Mouse (Mus musculus) left cerebral cortex, adult 11 months (tissue): ENCODE measurements around the gene F2r.

ENCODE experiments used
- DNase-seq: peaks from one replicate; pipeline ENCODE4 v3.0.0; 2022; ENCODE audit warnings: low spot score

F2r gene

DNA sequence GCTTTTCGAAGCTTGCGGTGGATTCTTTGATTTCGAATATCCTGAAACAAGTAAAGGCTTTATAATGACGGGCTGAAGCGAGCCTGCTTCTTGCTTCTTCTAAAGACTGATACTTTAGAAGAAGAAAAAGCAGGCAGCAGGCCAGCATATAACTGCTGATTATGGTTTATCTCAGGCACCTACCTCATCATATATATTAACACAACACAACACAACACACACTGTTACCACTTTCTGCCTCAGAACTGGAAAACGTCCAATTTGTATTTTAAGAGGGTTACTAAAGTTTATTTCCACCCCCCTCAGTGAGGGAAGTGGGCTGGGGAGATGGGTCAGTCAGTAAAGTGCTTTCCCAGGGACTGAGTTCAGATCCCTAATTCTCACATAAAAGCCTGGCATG, 13.9 kb upstream of the F2r start:
- no peak for DNase-seq

DNA sequence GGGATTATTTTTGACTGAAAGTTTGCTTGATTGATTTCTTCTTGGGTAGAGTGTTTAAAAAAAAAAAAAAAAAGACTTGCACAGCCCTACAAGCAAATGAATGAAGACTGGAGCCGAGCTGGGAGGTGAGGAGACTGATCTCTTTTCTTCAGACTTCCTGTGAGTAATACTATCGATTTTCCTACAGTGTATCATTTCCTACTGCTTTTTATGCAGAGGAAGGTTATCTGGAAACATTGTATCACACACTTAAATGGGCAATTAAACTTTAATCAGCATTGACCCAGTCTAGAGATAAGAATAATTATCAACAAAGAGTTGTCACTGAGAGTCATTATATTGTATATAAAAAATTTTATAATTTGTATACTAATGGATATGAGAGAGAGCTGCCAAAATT, 12.5 kb upstream of the F2r start:
- no peak for DNase-seq

DNA sequence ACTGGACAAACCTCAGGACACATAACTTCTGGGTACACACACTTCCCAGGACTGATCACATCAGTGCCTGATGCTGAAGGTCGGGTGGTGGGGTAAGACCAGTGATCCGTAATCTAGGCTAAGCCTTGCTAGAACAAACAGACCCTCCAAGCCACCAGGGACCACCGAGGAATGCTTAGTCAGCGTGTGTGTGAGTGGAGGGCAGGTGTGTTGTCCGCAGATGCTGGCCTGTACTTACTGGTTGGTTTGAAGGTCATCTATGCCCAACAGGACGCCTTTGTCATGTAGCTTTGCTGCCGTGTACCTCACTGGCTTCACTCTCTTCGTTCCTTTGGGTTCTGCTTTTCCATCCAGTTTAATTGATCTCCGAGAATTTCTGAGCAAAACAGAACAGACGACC, 11.5 kb upstream of the F2r start:
- no peak for DNase-seq

DNA sequence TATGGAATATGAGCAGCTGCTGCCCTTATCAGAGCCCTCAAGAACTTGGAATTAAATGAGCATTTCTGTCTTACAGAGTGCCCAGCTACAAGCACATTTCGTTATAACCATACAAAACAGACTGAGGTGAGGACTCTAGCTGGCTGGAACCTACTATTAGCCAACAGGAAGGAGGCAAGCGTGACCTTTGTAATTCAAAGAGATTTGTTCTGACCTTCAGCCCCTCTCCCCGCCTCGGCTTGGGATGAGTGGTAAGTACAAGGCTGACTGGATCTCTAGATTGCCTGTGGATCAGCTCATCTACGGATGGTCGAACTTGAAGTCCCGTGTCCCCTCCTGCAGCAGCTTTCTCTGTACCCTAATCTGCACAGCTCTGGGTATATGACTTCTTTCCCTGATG, 8.4 kb upstream of the F2r start:
- no peak for DNase-seq

DNA sequence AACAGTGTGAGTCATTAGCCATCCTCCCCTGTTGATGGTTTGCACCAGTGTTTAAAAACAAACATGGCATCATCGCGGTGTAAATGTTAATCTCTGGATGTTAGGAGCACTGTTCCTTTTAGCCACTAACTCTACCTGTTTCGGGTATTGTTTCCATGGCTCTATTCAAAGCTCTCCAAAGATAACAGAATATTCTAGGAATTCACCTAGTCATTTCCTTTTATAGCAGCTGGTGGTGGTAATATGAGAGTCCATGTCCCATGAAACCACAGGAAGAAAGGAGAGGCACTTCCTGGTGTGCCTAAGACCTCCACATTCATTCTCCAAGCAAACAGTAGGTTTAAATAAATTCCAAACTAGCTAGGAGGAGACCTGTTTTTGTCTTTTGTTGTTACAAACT, 4.8 kb upstream of the F2r start:
- no peak for DNase-seq

DNA sequence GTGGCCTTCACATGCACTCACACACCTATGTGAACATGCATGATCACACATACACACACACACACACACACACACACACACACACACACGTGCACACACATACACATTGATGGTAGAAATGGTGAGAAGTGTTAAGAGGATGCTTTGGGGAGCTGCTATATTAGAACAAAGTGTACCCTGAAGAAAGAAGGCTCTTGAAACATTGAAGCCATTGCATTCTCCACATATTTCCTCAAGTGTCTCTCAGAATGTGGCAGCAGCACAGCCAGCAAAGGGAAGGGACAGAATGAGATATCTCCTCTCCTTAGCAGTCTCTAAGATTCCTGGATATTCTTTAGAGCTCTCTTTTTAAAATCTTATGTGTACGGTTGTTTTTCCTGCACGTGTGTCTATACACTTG, 3.3 kb upstream of the F2r start:
- no peak for DNase-seq

DNA sequence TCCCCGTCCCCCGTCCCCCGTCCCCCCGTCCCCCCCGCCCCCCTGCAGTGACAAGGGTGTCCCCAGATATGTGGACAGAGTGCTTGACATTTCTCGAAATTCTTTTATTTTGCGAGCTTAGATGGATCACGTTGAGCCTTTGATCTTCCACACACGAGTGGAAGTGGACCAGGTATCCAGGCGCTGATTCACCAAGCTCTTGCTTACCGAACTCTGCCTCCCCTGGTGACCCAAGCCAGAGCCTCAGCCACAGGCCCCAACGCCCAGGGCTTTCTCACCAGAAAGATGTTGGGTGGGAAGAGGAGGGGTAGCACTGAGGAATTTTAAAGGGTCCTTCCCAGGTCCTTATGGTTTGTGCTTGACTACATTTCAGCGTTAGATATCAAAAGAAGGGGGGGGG, 572 bp upstream of the F2r start:
- no peak for DNase-seq

DNA sequence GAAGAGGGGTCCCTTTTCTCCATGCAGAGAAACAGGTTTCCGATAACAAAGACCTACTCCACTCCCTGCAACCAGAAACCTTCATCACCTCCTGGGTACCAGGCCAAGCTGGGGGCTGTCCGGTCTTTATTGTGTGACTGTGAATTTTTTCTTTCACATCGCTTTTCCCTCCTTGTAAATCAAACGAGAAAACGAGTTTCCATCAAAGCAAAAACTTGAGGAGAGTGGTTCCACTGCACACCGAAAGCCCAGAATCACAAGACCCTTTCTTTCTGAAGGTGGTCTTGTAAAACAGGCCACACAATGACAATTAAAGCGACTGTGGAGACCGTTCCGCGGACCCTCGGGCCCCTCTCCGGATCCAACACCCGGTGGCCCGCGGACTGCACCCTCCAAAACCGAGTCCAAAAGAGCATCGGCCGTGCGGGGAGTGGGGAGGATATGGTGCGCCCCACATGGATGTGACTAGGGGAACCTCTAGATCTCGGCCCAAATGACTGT, 566 bp downstream of the F2r start:
- no peak for DNase-seq

DNA sequence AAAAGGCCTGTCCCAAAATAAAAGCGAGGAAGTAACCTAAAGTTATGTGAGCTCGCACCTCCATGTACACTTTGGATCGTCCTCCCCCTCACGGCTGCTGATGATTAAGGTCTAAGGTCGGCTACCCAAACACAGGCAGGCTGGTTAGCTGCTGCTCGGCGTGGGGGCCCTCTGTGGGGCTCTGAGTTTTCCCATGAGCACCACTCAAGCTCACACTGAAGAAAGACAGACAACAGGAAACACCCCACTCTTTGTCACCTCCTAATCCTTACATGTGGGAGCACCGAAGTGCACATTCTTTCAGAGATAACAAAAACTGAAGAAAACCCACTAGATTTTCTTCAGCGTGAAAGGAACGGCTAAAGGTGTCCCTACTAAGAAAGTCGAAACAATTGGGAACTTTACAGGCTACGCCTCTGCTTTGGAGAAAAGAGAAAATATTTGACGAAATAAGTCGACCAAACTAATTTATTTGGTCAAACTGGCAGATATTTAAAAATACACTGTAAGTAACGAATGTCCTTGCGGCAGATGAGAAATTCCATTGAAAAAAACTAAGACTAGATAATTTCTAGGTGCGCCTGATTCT, 1.1 kb downstream of the F2r start:
- no peak for DNase-seq

DNA sequence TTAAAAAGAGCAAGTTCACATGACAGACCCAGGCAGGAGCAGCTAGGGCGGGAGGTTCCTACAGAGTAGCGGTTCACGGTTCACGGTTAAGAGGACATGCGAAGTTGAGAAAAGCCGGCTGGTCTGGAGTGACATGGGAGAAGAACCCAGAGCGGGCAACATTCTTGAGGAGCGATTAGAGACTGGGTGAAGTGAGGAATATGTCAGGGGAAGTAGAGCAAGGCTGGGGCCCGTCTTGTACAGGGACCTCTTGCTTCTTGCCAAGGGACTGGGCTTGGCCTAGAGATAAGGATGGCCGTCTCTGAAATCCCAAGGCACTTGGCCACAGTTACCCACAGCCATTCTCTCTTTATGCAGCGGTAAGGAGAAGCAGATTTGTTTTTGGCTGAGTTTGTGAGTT, 1.8 kb downstream of the F2r start:
- DNase-seq: no peak

DNA sequence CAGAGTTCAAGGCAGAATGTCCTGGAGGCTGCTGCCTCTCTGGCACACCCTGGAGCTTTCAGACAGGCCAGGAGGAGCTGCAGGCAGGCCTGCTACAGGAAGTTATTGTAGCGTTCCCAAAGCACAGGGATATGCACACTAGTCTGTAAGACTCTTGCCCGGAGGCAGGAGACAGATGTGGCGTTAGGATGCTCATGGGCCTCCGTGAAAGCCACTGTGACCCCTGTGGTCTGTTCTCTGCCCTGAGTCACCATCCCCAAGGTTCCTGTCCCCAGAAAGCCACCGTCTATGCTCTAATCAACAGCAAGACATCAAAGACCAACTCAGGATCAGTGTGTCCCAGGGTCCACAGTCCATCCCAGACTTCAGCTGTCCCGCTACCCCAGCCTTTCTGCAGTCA, 3.5 kb downstream of the F2r start:
- no peak for DNase-seq

DNA sequence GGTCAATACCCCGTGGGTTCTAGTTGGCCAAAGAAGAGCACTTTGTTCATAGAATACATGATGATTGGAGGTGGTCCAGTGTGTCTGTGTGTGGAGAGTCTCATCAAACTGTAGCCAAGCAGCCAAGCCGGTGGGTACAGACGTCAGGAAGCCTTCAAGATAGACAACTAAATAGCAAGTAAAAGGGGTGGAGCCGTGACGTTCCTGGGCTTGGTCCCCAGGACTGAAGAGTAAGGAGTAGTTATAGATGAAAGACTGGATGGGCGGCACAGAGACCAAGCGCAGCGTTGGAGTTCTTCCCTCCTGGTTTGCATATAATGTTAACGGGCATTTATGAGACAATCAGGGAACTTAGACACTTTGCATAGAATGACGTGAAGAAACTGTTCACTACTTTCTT, 6.0 kb downstream of the F2r start:
- DNase-seq: no peak

DNA sequence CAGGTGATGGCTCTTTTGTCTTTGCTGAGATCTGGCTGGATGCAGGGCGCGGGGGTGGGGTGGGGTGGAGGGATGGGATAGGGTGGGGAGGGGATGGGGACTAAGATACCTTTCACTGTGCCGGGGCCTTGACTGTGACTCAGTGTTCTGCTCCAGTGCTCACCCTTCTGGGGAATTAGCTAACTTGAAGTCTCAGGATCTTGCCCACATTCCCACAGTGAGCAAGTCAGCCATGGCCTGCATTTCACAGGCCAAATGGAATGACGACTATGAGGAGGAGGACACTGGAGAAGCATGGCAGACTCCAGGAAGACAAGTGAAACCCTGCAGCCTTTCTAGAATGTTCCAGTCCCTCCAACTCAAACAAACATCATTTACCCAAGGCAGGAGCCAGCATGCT, 6.5 kb downstream of the F2r start:
- DNase-seq: no peak

DNA sequence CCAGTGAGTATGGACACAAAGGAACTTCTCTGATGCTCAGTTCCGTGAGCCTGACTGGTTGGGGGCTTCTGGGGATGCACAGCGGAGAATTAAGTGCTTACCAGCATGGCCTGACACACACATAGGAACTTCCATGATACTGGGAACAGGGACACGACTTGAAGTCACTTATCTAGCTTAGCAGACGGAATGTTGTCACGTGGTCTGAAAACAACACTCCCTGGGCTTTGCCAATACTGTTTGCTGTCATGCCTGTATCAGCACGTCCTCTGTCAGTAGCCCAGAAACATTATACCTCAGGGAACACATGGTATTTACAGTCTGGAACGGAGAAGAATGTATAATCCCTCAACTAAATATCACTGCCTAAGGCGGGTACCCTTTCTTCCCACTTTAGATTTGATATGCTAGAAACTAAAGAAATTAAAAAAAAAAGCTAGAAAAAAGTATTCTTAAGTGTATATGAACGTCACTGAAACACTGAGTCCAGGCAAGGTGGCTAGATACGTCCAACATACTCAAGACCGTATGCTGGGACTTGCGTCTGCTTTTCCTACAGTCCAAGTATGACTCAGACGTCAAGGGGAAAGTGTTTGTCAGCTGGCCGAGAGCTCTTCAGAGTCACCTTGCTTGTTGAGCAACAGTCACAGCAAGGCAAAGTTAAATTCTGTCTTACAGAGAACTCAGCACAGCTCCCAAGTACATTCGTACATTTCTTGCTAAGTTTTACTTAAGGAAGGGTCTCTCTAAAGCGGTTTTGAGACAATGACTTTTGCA, 7.3 kb downstream of the F2r start:
- DNase-seq: no peak

DNA sequence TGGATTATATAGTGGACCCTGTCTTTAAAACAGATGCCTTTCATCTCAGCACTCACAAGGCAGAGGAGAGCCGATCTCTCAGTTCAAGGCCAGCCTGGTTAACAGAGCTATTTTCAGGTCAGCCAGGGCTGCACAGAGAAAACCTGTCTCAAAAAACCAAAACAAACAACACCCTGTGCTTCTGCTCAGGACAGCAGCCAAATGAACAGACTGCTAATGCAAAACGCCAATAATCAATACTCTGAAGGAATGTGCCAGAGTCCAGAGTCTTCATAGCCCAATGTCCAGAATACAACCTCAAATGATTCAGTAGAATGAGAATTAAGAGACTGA, 9.2 kb downstream of the F2r start:
- no peak for DNase-seq

DNA sequence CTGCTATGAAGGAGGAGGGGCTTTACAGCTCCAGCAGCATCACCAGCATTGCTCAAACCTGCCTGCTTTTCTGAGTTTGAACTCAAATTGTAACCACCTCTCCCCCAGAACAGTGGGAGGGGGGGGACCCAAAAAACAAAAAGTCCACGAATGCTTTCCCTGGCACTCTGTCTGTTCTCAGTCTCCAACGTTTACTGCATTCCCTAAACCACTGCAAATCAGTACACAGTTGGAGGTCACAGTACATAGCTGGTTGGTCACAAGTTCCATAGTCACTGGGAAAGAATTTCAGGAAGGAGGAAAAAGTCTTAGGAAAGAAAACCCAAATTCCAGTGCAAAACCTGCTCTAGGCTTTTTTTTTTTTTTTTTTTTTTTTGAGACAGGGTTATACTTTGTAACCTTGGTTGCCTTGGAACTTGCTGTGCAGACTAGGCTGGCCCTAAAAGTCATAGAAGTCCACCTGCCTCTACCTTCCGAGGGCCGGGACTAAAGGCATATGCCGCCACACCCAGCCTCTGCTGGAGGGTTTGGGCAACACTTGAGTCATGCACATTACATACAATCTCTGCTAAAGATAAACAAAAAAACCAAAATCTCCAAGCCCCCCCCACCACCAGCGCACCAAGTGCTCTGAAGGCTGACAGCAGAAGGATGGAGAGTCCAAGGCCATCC, 9.7 kb downstream of the F2r start:
- DNase-seq: no peak

DNA sequence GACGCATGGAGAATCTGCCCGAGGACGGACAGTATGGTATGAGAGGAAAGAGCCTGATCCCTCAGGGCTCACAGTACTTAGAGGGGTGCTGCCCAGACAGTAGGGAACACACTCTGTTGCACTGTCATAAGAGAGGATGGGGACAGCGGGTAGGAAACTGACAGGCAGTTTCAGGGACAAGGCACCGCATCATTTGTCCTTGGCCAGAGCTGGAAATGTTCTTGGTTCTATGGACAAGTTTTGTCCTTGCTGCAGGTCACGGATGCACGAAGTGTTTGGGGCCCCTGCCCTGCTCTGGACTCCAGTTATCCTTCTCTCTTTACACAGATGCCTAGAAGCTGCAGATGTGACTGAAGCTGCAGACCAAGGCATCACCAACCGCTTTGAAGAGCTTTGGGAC, 11.3 kb downstream of the F2r start:
- DNase-seq: no peak

DNA sequence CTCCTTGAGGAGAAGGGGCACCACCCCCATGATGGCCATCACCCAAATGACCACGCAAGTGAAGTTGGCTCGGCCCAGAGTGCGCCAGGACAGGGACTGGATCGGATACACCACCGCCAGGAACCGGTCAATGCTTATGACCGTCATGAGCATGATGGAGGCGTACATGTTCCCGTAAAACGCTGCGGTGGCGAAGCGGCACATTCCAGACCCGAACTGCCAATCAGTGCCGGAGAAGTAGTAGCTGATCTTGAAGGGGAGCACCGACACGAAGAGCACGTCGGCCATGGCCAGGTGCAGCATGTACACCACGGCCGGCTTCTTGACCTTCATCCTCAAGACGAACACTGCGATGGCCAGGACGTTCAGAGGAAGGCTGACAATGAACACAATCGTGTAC, 14.0 kb downstream of the F2r start:
- no peak for DNase-seq

DNA sequence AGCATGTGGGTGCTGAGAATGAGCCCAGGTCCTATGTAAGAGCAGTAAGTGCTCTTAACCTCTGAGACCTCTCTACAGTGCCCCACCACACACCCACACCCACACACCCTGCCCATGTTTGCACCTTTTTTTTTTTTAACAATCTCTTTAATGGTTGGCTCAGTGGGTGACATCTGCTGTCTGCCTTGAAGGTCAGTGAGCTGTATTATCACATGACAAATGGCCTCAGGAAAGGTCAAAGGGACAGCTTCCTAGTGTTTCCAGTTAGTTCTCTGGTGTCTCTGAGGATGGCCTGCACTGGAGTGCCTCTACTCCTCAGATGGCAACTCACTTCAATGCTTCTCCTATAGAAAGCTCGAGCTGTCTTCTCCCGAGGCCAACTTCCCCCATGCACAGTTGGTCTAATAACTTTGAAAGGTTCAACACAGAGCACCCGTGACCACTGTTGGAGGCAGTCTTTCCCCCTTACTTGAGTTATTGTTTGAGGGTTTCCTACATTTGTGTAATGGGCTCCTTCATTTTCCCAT, 18.4 kb downstream of the F2r start:
- DNase-seq: no peak

DNA sequence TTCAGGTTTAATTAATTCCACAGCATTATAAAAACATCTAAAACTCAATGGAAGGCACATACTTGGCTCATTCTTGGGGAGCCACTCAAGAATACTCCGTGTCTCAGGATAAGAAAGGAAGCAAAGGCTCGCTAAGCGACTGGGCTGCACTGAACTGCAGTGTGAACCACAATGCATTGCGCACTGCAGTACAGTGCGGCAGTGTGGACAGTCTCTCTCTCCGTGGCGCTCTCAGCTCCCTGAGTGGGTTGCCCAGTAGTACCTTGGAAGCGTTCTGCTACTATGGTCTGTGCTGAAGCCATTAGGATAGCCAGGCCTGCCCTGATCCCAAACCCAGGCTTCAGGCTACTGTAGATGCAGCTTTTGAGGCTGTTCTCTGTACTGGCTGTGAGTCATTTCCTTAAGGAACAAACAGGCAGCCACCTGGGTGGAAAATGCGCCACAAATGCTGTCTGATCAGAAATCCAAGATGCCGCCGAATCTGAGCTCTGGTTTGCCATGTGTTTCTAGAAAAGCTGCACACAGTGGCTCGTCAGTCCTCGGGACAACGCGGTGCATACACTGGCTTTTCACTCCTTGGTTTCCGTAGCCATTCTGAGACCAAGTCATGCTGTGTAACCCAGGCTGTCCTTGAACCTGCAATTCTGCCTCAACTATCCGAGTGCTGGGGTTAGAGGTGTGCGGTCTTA, 19.9 kb downstream of the F2r start:
- DNase-seq: no peak

DNA sequence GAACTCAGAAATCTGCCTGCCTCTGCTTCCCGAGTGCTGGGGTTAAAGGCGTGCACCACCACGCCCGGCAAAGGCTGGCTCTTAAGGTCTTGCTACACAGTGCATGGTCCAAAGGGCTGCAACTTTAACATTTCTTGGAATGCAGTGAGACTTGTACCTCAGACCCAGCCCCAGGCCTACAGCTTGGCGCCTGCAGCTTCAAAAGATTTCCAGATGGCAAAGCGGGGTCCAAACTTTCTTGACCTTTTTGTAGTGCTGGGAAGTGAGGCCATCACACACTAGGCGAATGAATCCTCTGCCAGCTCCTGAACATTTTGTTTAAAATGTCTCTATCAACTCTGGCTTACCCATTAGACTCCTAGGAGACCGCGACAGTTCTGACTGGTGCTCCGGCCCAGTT, 20.7 kb downstream of the F2r start:
- no peak for DNase-seq

DNA sequence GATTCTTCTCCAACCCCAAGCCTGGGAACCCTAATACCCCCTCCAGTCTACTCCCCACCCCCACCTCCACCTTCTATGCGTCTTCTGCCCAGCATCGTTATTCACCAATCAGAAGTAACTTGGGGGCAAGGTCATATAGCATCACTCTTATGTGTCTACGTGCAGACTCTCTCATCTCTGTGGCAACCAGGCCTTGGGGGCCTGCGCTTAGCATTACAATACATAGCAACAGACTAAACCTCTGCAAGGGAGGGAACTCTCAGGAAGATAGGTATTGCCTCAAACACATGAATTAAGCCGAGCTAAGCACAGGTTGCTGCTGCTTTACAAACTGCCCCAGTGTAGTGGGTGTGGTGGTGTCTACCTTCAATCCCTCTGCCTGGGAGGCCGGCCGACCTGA, 21.6 kb downstream of the F2r start:
- no peak for DNase-seq

DNA sequence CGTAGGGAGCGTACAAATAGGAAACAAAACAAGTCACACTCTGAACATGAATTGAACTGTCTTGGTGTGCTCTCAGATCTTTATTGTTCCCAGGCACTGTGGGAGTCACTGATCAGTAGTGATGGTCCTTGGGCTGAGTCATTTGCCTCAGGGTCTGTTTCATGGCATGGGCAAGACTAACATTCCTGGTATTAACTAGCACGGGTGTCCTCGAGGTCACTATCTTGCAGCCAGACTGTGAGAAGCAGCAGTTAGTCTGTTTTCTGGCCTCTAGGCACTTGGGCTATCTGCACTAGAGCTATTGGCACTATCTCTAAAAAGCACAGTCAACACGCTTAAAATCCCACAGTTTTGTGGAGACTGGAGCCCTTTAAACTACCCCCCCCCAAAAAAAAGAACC, 22.4 kb downstream of the F2r start:
- DNase-seq: no peak
